Mouse (Mus musculus): Measurements from ENCODE around the gene Enpp3.

GRCm38 (mm10) chr10:24826130-24826529 is 16.5 kb downstream of the Enpp3 start:
- TF ChIP-seq EP300 (IDR thresholded peaks at IDR 0.05; ENCODE audit: low read depth) (no peak), CTCF (IDR thresholded peaks at IDR 0.05; ENCODE audit: low read depth) (no peak)
